Mouse (Mus musculus) ES-E14 (cell line): ENCODE data around the gene C730034F03Rik. TPM values are rescaled to one million over a fixed set of nuclear protein-coding genes. Genes with fewer than 3 reads are reported as not detected.
A peak's percentile ranks its signal among the peaks of the same experiment; 100 is the strongest.

Source experiments
- DNase-seq: peaks from one replicate; pipeline ENCODE4 v3.0.0-alpha.2; 2013; ENCODE audit warnings: low read depth, low spot score
- H3K27ac ChIP-seq: 2 replicates; pipeline ENCODE4 v1.5.1; 2012; ENCODE audit warnings: low read depth, mild to moderate bottlenecking, low read length, moderate library complexity, mixed read lengths; ENCODE audit not compliant: poor library complexity, insufficient read depth, severe bottlenecking
- H3K36me3 ChIP-seq: 2 replicates; pipeline ENCODE4 v1.6.1; 2012; ENCODE audit warnings: mild to moderate bottlenecking, low read length, moderate library complexity, mixed read lengths; ENCODE audit not compliant: control insufficient read depth, poor library complexity, insufficient read depth, severe bottlenecking
- H3K4me1 ChIP-seq, 2 experiments: fragments of 150-350 bp in 1 of 2; sonication (generic) in 1 of 2; 2 replicates each; pipeline ENCODE4 v1.6.1; 2012; ENCODE audit warnings: low read length in 2 of 2, mild to moderate bottlenecking in 1 of 2, mixed read lengths in 1 of 2; ENCODE audit not compliant: control insufficient read depth in 2 of 2, insufficient read depth in 2 of 2, poor library complexity in 1 of 2
- H3K4me3 ChIP-seq, 2 experiments: fragments of 150-350 bp in 1 of 2; sonication (generic) in 1 of 2; 2 replicates each; pipeline ENCODE4 v1.5.1; 2012; ENCODE audit warnings: low read length in 2 of 2, low read depth in 1 of 2, mild to moderate bottlenecking in 1 of 2, mixed read lengths in 1 of 2; ENCODE audit not compliant: insufficient read depth in 1 of 2, poor library complexity in 1 of 2, severe bottlenecking in 1 of 2
- H3K9ac ChIP-seq: 2 replicates; pipeline ENCODE4 v1.6.1; 2012; ENCODE audit warnings: low read depth, mild to moderate bottlenecking, low read length, mixed read lengths; ENCODE audit not compliant: poor library complexity, insufficient read depth, severe bottlenecking
- H3K9me3 ChIP-seq: fragments of 150-350 bp; sonication (generic); 2 replicates; pipeline ENCODE4 v1.6.1; 2012; ENCODE audit warnings: low read depth, mild to moderate bottlenecking, low read length; ENCODE audit not compliant: control insufficient read depth, insufficient read depth
- CHD2 ChIP-seq: IDR thresholded peaks from 2 replicates; pipeline ENCODE4 v1.6.1; 2014; ENCODE audit warnings: mild to moderate bottlenecking, low read depth, low read length, inconsistent platforms
- HCFC1 ChIP-seq: IDR thresholded peaks from 2 replicates; pipeline ENCODE4 v1.6.1; 2012; ENCODE audit warnings: low read length, inconsistent platforms, borderline replicate concordance; ENCODE audit not compliant: insufficient read depth
- MAFK ChIP-seq: IDR thresholded peaks from 2 replicates; pipeline ENCODE4 v1.6.1; 2014; ENCODE audit warnings: mild to moderate bottlenecking, low read depth, low read length, inconsistent platforms; ENCODE audit not compliant: insufficient read depth
- ZC3H11A ChIP-seq: IDR thresholded peaks from 2 replicates; pipeline ENCODE4 v1.6.1; 2012; ENCODE audit warnings: low read depth, mild to moderate bottlenecking, inconsistent platforms, low read length, borderline replicate concordance
- ZNF384 ChIP-seq: IDR thresholded peaks from 2 replicates; pipeline ENCODE4 v1.6.1; 2012; ENCODE audit warnings: low read depth, low read length, inconsistent platforms
- in situ Hi-C, 2 experiments: fragments of 600-800 bp; cut with MboI; formaldehyde crosslinking; loops; one replicate each; pipeline ENCODE4 v1.15.1; 2025; ENCODE audit warnings: low sequenced_read_pairs in 2 of 2, inconsistent platforms in 1 of 2; ENCODE audit not compliant: unreplicated experiment in 2 of 2
- total RNA-seq: library from RNA; depleted of rRNA; stranded (reverse); fragments of 300-350 nt; gene quantifications from 2 replicates; pipeline ENCODE4 v1.2.3, GENCODE M21; 2012; rRNA removed

The C730034F03Rik gene
- total RNA-seq: 1.5 and 2.0 TPM in 2 replicates

DNA sequence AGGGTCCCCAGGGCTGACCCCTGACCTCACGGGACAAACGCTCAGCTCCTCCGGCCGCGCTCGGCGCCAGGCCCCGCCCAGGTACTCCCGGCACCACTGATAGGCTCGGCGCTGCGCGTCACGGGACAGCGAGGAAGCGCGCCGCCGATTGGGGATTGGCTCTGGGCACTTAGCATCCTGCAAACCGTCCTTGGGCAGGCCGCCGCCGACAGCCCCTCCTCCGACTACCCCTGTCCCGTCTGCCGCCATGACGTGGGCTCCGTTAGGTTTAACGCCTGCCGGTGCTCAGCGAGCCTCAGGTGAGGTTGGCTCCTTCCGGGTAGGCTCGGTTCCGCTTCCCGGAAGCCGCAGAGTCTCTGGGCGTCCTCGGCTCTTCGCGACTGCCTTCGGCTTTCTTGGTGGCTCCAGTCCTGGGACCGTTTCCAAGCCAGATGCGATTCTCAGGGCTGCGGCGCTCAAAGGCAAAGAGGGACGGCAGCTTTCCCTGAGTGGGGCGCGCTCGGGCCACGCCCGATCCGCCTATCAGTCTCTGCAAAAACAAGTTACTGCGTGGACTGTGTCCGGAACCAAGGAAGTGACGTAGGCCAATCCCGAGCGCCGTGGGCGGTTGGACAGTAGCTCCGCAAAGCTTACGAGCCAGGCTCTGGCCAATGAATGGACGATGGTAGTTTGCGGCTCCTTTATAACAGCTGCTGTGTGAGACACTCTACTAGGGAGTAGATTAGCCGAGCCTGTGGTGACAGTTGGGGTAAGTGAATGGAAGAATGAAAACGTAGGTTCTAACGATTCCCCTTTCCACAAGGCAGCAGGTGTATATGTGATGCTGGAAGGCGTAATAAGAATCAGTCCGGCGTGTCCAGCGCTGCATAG, at the start of gene C730034F03Rik, which contains the start of the genes Gm44502 and Chkb:
C730034F03Rik (plus strand) TSS at position 238 of the 870 bp plus-strand sequence.
Gm44502 (minus strand) TSS at position 345 of the 870 bp plus-strand sequence.
Chkb (minus strand) TSS at position 557 of the 870 bp plus-strand sequence.
- peak within 1 kb of the TSS; percentile 74 for H3K27ac ChIP-seq
- peak within 1 kb of the TSS; percentile 76 for H3K9ac ChIP-seq
- H3K4me3 ChIP-seq: peak within 1 kb of the TSS; percentile 79 to 88
- no peaks in the 10 kb centered on the region for H3K9me3 ChIP-seq
- peaks cover 10% of the 10 kb centered on the region; the same call in 1 of the 2 replicates for H3K36me3 ChIP-seq
- TF ChIP-seq HCFC1: peak; percentile 35; the same call in 1 of the 2 replicates
- TF ChIP-seq CHD2: no peak; the same call in 1 of the 2 replicates
- TF ChIP-seq ZC3H11A: no peak
- H3K4me1 ChIP-seq: peaks cover 2 to 16% of the 10 kb centered on the region in 2 experiments; a peak in 3 of 4 replicates
- DNase-seq: peak; percentile 82
- in situ Hi-C loops: no loop called here

DNA sequence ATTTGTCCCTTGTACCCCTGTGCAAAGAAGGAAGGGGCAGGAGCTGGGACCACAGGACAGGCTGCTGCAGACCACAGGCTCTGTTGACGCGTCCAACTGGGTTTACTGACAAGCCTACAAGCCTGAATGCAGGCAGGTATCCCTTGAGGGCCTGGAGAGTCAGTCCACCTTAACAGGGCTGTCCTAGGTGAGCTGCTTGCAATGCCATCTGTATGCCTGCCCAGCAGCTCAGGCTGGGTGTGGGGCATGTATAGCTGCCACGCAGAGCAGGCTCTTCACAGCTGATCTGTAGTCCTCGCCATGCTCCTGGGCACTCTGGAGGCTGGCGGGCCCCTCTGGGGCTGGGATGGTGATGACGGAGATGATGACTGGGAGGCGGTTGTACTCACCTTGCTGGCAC, 44.8 kb upstream of the C730034F03Rik start, which contains the start of gene Klhdc7b:
Klhdc7b (plus strand) TSS at position 301 of the 400 bp plus-strand sequence.
- H3K9me3 ChIP-seq: no peaks in the 10 kb centered on the region
- H3K27ac ChIP-seq: no peak within 1 kb of the TSS
- H3K9ac ChIP-seq: peak within 1 kb of the TSS; percentile 39; the same call in 1 of the 2 replicates
- H3K4me3 ChIP-seq: peak within 1 kb of the TSS; percentile 44 to 59; a peak in 3 of 4 replicates
- H3K36me3 ChIP-seq: no peaks in the 10 kb centered on the region
- DNase-seq: no peak
- peaks cover 1 to 6% of the 10 kb centered on the region in 2 experiments; a peak in 1 of 4 replicates for H3K4me1 ChIP-seq
- TF ChIP-seq MAFK (no peak), ZNF384 (no peak), HCFC1 (no peak), CHD2 (no peak), ZC3H11A (no peak)
- in situ Hi-C loops: no loop called here

DNA sequence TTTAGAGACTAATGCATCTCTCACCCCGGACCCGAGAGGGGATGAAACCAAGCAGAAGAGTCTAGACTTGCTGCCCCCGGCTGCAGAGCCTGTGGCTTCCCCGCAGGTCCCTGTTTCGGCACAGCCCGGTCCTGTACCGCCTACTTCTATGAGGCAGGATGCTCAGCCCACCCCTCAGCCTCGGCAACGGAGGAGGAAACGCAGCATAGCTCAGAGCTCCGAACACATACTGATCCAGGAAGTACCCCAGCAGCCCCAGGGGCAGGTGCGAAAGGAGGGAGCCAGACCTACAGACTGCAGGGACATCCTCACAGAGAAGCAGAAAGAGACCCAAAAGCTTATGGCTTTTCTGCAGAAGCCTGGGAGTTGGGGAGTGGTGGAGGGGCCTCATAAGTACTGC, 42.3 kb upstream of the C730034F03Rik start:
- peaks cover 0 to 6% of the 10 kb centered on the region in 2 experiments; a peak in 1 of 4 replicates for H3K4me1 ChIP-seq
- H3K36me3 ChIP-seq: no peaks in the 10 kb centered on the region
- in situ Hi-C loops: no loop called here
- H3K9ac ChIP-seq: no peak overlapping the region
- H3K4me3 ChIP-seq: peak overlapping the region; percentile 12 to 39; a peak in 2 of 4 replicates
- DNase-seq: no peak
- TF ChIP-seq MAFK (no peak), CHD2 (no peak), HCFC1 (no peak), ZNF384 (no peak), ZC3H11A (no peak)
- no peaks in the 10 kb centered on the region for H3K9me3 ChIP-seq
- no peak overlapping the region for H3K27ac ChIP-seq

DNA sequence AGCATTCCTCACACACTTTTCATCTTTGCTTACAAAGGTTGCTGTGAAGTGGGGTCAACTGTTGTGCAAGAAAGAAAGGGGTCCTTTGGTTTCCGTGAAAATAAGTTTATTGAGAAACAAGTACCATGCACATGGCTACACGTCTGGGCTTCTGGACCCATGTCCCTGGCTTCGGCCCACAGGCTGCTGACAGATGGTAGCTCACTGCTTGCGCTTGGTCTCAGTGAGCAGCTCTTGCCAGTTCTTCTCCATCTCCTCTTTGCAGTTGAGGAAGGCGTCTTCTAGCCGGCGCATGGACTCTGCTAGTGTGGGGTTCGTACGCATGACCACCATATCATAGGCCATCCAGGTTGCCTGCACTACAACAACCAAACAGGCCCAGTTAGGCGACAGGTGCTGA, 39.3 kb upstream of the C730034F03Rik start:
- Histone ChIP-seq H3K4me1 (peaks cover 0 to 6% of the 10 kb centered on the region in 2 experiments; a peak in 1 of 4 replicates), H3K36me3 (no peaks in the 10 kb centered on the region), H3K27ac (no peak overlapping the region), H3K9ac (no peak overlapping the region), H3K4me3 (no peak overlapping the region), H3K9me3 (no peaks in the 10 kb centered on the region)
- in situ Hi-C loops: no loop called here
- no peak for TF ChIP-seq MAFK
- no peak for TF ChIP-seq ZNF384
- TF ChIP-seq HCFC1: no peak
- no peak for TF ChIP-seq CHD2
- no peak for TF ChIP-seq ZC3H11A
- DNase-seq: no peak
